Mouse (Mus musculus) granulocyte monocyte progenitor cell, adult 5-6 weeks (primary cell): ENCODE measurements around the gene Pgls. TPM values are rescaled to one million over a fixed set of nuclear protein-coding genes. Genes with fewer than 3 reads are reported as not detected.
A peak's percentile ranks its signal among the peaks of the same experiment; 100 is the strongest.

Experiments
- ATAC-seq: replicated peaks from 2 replicates; pipeline ENCODE4 v1.8.0; 2016; ENCODE audit warnings: mild to moderate bottlenecking, moderate TSS enrichment, inconsistent platforms; ENCODE audit not compliant: poor library complexity, severe bottlenecking
- total RNA-seq, 2 experiments: library from RNA; stranded (forward) in 1 of 2; stranded (reverse) in 1 of 2; fragments of 200-712, 200-1000 nt in 1 of 2; fragments of >200 nt in 1 of 2; fragmentation: Nextera tagmentation in 1 of 2; gene quantifications; 2 replicates each; pipeline ENCODE4 v1.2.3; 2014 to 2017

Pgls gene
- total RNA-seq (2014; fragmentation: Nextera tagmentation): 143 and 180 TPM in 2 replicates
- total RNA-seq (2017): 155 and 185 TPM in 2 replicates

- peak; percentile 61 for ATAC-seq
Measured at GRCm38 (mm10) chr8:71591471-71592373, at the start of gene Pgls. Pgls (plus strand) TSS chr8:71592176.

- ATAC-seq: peak; percentile 96
Measured at GRCm38 (mm10) chr8:71542632-71543343, 49.2 kb upstream of the Pgls start, which contains the start of gene Mvb12a. Mvb12a (plus strand) TSS chr8:71542922.

DNA sequence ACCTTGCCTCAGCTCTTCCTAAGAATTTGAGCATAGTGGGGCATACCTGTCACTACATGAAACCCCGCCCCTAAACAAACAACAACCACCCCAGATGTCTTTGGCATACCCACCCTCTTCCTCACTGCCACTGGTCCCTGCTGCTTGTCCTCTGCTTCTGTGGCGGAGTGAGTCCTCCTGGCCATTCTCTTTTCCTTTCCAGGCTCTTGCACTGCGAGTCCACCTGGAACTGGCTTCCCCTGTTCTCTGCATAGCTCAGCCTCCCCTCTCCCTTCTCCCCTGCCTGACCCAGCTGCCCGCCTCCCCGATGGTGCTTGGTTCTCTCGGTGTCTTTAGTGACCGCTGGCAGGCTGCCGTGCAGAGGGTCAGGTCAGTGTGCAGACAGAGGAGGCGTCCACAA lies 48.2 kb upstream of the Pgls start:
- ATAC-seq: no peak

DNA sequence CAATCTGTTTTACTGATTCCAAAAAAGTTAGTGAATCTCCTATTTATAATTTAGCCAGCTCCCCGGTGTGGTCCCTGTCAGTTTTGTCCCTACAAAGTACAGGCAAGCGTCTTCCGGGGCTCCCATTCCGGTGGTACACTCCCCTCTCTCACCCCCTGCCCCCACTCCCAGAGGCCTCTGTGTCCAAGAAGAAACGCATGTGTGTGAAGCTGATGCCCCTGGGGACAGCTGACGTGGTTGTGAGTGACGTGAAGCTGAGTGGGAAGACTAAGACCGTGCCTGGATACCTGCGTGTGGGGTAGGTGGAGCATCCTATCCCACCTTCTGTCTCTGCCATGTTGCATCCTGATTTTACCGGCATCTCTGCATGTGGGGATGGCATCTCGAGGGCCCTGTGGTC lies 46.9 kb upstream of the Pgls start:
- ATAC-seq: no peak

GRCm38 (mm10) chr8:71547590-71547989 lies 44.4 kb upstream of the Pgls start:
- no peak for ATAC-seq

- no peak for ATAC-seq
Measured at GRCm38 (mm10) chr8:71550754-71551153, 41.2 kb upstream of the Pgls start.

- ATAC-seq: no peak
Measured at GRCm38 (mm10) chr8:71552770-71553169, 39.2 kb upstream of the Pgls start.

DNA sequence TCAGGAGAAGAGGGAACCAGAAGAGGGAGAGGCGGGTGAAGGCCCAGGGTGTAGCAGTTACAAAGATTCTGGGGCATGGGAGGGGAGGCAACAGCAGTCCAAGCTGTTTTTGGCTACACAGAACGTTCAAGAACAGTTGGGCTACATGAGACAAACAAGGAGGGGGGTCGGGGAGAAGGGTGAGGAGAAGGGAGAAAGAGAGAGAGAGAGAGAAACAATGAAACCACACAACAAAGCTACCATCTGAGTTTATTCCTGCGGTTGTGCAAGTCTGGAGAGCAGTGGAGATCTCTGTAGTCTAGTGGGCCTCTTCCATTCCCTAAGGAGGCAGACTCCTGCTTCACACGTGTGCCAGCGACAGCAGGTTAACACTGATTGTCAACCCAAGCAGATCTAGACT lies 38.0 kb upstream of the Pgls start:
- no peak for ATAC-seq

DNA sequence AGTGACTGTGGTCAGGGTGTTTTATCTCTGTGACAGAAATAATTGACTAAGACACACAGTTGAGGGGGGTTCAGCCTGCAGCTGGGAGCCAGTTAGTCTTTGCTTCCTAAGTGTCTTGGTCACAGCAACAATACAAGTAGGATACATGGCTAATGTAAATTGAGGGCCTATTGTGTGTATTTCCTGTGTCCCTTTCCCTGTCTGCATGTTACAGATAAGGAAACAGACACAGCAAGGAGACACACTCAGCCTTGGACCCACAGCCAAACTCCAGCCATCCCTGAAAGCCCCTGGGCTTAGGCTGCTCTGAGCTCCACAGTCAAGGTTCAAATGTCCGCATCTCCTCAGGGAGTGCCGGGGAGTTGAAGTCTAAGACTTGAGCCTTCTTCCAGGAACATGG lies 37.3 kb upstream of the Pgls start:
- no peak for ATAC-seq

DNA sequence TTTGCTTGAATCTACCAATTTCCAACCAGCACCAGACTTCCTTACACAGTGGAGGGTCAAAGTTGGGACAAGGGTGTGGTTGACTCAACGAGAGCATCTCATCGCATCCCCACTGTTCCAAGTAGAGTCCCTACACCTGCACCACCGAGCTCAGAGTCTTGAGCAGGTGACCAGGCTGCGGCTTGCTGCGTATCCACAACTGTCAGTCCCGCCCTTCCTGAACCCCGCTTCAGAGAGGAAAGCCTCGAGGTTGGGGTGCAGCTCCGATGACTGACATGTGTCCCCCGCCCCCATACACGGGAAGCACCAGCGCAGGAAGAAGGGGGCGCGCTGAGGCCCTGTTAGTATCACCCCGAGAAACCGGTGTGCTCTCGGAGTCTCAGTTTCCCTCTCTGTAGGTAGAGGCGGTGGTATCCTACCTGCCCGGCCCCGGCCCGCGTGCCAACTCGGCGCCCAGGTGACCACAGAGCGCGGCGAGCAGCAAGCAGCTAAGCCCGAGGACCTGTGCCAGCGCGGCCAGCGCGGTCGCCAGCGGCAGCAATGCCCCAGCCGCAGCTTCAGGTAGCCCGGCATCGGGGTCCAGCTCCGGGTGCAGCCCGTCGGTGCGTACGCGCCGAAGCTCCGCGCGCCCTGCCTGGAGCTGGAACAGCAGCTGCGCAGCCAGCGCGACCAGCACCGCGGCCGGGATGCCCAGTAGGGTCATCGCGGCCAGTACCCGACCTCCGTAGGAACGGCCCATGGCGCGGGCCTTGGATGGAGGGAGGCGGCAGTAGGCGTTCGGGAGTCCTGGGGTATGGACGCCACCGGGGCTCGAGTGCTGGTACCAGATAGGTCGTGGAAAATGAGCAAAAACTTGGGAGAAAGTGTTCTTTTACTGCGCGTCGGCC lies 33.7 kb upstream of the Pgls start, which contains the start of gene Tmem221:
Gene Tmem221 (minus strand): TSS at position 801 of the 887 bp plus-strand sequence.
- peak; percentile 22 for ATAC-seq

- ATAC-seq: peak; percentile 78
Measured at GRCm38 (mm10) chr8:71558958-71559690, 32.9 kb upstream of the Pgls start.

DNA sequence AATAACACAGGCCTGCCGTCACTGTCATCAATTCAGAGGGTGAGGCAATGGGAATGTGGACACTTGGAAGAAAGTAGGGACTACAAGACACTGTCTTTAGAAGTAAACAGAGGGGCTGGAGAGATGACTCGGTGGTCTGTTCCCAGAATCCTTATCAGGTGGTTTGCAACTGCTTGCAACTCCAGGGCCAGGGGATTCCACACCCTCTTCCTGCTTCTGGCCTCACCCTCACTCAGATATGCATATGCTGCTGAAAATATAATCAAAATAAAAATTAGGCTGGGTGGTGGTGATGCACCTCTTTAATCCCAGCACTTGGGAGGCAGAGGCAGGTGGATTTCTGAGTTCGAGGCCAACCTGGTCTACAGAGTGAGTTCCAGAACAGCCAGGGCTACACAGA lies 31.9 kb upstream of the Pgls start:
- ATAC-seq: no peak

GRCm38 (mm10) chr8:71560765-71561164 lies 31.2 kb upstream of the Pgls start:
- ATAC-seq: no peak

DNA sequence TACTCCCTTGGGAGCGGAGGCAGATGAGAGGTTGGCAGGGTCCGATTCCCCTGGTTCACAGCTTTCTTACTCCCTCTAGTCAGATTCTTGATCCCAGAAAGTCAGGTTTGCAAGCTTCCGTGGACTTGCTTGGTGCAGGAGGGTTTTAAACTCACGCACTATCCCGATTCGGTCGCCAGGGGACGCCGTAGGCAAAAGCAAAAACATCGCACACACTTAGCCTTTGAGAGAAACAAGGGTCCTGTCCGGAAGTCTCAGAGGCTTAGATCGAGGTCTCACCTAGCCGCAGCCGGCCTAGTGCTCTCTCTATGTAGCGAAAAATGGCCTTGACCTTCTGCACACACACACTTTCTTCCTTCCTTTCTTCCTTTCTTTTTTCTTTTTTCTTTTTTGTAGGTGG lies 30.6 kb upstream of the Pgls start:
- ATAC-seq: peak; percentile 54

DNA sequence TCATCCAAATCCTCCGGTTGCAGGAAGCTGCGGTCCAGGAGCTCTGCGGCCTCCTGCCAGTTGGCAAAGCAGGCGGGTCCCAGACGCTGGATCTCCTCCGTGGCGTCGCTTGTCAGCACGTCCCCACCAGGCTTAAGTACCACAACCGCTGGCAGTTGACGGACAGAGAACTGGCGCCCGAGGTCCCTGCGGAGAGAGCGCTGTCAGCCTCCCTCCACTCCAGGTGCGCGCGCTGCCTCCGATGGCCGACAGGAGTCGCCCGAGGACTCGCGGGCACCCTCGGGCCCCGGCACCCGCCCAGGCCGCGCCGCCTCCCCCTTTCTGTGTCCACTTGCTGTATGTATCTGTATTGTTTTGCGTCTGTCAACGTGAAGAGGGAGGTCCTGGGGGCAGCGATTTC lies 29.2 kb upstream of the Pgls start:
- ATAC-seq: peak; percentile 70

- ATAC-seq: no peak
Measured at GRCm38 (mm10) chr8:71563992-71564391, 28.0 kb upstream of the Pgls start.

- no peak for ATAC-seq
Measured at GRCm38 (mm10) chr8:71566501-71566900, 25.5 kb upstream of the Pgls start, which contains the start of gene Nxnl1. Nxnl1 (minus strand) TSS chr8:71566601.

DNA sequence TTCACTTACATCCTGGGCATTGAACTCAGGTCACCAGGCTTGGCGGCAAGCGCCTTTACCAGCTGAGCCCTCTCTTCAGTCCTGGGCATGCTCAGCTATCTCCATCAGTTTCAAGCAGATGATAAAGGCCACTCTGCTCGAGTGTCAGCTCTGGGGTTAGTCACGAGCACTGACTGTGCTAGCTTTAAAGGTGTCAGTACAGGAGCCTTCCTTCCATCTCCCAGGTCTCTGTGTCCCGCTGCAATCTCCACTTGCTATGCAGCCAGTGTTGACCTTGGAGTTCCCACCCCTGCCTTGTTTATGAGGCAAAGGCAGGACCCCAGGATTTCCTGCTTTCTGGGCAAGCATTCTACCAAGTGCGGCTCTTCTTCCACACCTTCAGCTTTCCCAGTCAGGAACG lies 24.4 kb upstream of the Pgls start:
- no peak for ATAC-seq

DNA sequence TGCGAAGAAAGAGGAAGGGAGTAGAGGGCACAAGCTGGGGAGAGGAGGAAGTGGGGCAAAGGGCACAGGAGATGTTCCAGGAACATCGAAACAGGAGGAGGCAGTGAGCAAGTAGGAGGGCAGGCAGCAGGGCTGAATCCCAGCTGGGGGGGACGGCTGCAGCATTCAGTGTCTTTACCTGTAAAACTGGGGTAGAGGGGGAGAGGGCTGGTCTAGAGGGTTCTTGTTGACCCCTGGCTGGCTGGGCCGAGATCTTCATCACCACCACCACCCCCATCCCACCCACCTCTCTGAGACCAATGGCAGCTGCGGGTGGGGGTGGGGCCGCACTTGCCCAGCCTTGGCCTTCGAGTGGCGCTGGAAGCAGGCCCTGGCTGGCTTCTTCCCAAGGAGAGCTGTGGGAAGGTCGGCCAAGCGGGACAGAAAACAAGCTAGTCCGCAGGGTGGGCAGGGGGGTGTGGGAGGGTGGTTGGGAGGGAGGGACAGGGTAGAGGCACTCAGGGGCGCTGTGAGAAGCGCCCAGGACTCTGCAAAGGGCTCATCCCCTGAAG lies 23.5 kb upstream of the Pgls start, which contains the start of gene Slc27a1:
Gene Slc27a1 (plus strand): TSS at position 496 of the 551 bp plus-strand sequence.
- ATAC-seq: peak; percentile 52
